Mouse (Mus musculus): ENCODE data around the gene Olfr1174-ps. TPM values are rescaled to one million over a fixed set of nuclear protein-coding genes. Genes with fewer than 3 reads are reported as not detected.

Gene Olfr1174-ps
- polyA plus RNA-seq (2012; rRNA removed) = not detected in 2 replicates

- DNase-seq (ENCODE audit: low spot score) = no peak
Measured at GRCm38 (mm10) chr2:88315035-88315434, at the start of gene Olfr1174-ps. Olfr1174-ps (minus strand) TSS chr2:88315135.

- no peak for DNase-seq (ENCODE audit: low spot score)
Measured at GRCm38 (mm10) chr2:88356304-88356703, 41.4 kb upstream of the Olfr1174-ps start.

- no peak for DNase-seq (ENCODE audit: low spot score)
Measured at GRCm38 (mm10) chr2:88346392-88346791, 31.5 kb upstream of the Olfr1174-ps start, which contains the start of gene Olfr1177-ps. Olfr1177-ps (minus strand) TSS chr2:88346492.

GRCm38 (mm10) chr2:88336421-88336820 lies 21.5 kb upstream of the Olfr1174-ps start, which contains the start of gene Olfr1176:
Olfr1176 (plus strand) TSS chr2:88336721.
- no peak for DNase-seq (ENCODE audit: low spot score)

- no peak for DNase-seq (ENCODE audit: low spot score)
Measured at GRCm38 (mm10) chr2:88327115-88327514, 12.2 kb upstream of the Olfr1174-ps start, which contains the start of gene Olfr1175-ps. Olfr1175-ps (minus strand) TSS chr2:88327215.

GRCm38 (mm10) chr2:88279775-88280174 lies 35.2 kb downstream of the Olfr1174-ps start, which contains the start of gene Olfr1173:
Olfr1173 (minus strand) TSS chr2:88279875.
- DNase-seq (ENCODE audit: low spot score) = no peak

Other genes starting within 250 kb of the Olfr1174-ps start
- gene Olfr1163, start 243.3 kb downstream of the Olfr1174-ps start, polyA plus RNA-seq (2012; rRNA removed) = not detected in 2 replicates
- not detected in 2 replicates for gene Olfr1164, start 221.2 kb downstream of the Olfr1174-ps start, polyA plus RNA-seq (2012; rRNA removed)
- gene Olfr1166, start 186.9 kb downstream of the Olfr1174-ps start, polyA plus RNA-seq (2012; rRNA removed) = not detected in 2 replicates
- not detected in 2 replicates for gene Olfr1167, start 159.9 kb downstream of the Olfr1174-ps start, polyA plus RNA-seq (2012; rRNA removed)
- not detected in 2 replicates for gene Olfr1168, start 133.3 kb downstream of the Olfr1174-ps start, polyA plus RNA-seq (2012; rRNA removed)
- not detected in 2 replicates for gene Olfr1170, start 86.8 kb downstream of the Olfr1174-ps start, polyA plus RNA-seq (2012; rRNA removed)
- gene Olfr1173, start 35.3 kb downstream of the Olfr1174-ps start, polyA plus RNA-seq (2012; rRNA removed) = not detected in 2 replicates
- gene Olfr1175-ps, start 12.1 kb upstream of the Olfr1174-ps start, polyA plus RNA-seq (2012; rRNA removed) = not detected in 2 replicates
- not detected in 2 replicates for gene Olfr1176, start 21.6 kb upstream of the Olfr1174-ps start, polyA plus RNA-seq (2012; rRNA removed)
- gene Olfr1177-ps, start 31.4 kb upstream of the Olfr1174-ps start, polyA plus RNA-seq (2012; rRNA removed) = not detected in 2 replicates
- not detected in 2 replicates for gene Olfr1178, start 71.9 kb upstream of the Olfr1174-ps start, polyA plus RNA-seq (2012; rRNA removed)
- not detected in 2 replicates for gene Olfr1179, start 91.3 kb upstream of the Olfr1174-ps start, polyA plus RNA-seq (2012; rRNA removed)
- gene Olfr1180, start 104.0 kb upstream of the Olfr1174-ps start, polyA plus RNA-seq (2012; rRNA removed) = not detected in 2 replicates
- not detected in 2 replicates for gene Olfr1181, start 111.0 kb upstream of the Olfr1174-ps start, polyA plus RNA-seq (2012; rRNA removed)
- not detected in 2 replicates for gene Gm13757, start 134.0 kb upstream of the Olfr1174-ps start, polyA plus RNA-seq (2012; rRNA removed)
- not detected in 2 replicates for gene Olfr1183, start 139.7 kb upstream of the Olfr1174-ps start, polyA plus RNA-seq (2012; rRNA removed)
- gene Olfr1184, start 168.5 kb upstream of the Olfr1174-ps start, polyA plus RNA-seq (2012; rRNA removed) = not detected in 2 replicates
- not detected in 2 replicates for gene Olfr1185-ps1, start 178.2 kb upstream of the Olfr1174-ps start, polyA plus RNA-seq (2012; rRNA removed)
- not detected in 2 replicates for gene Olfr1186, start 203.4 kb upstream of the Olfr1174-ps start, polyA plus RNA-seq (2012; rRNA removed)
- gene Olfr1188, start 241.8 kb upstream of the Olfr1174-ps start, polyA plus RNA-seq (2012; rRNA removed) = not detected in 2 replicates